Mouse (Mus musculus): ENCODE measurements around the gene Cblc. TPM values are rescaled to one million over a fixed set of nuclear protein-coding genes. Genes with fewer than 3 reads are reported as not detected.

The Cblc gene
- polyA plus RNA-seq, 1 experiment = not detected

DNA sequence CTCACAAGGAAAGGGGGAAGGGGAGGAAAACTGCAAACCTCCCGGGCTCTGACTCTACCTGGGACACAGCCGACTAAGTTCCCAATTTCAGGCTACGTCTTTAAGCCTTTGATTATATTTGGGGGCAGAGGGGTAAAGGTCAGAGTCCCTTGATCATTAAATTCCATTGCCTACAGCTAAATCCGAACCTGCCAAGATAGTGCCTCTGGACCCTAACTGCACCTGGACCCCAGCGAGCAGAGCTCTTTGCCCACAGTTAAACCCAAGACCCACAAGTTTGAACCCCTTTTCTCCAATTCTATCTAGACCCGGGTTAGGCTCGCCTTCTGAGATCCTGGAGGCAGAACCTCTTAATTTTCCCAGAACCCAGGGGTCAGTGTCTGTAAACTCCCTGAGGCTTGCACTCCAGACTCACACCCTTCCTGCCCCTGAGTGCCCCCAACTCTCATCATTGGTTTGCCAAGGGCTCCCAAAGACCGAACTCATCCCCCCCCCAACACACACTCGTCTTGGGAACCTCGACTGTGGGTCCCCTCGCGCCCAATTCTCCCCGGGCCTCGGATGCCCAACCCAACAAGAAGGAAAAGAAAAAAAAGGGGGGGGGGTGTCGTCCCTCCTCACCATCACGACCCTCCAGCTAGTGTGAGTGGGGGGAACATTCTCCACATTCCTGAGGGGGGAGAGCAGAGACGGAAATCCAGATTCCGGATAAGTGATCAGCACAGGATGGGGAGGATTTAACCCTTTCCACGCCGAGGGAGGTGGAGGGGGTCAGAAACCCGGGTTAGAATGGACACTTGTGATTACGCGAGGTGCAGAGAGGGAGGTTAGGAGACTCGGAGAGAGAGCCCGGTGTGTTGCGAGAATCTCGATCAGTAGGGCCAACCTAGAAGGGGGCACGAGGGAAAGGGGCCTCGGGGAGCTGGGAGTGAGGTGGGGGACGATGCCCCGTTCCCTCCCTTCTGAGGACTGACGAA lies 48.1 kb downstream of the Cblc start:
- Histone ChIP-seq H3K4me3 (ENCODE audit: insufficient read depth, low read length) (peak overlapping the region; percentile 87), H3K27ac (ENCODE audit: insufficient read depth, low read length) (peak overlapping the region; percentile 68), H3K4me1 (ENCODE audit: control insufficient read depth, insufficient read depth, low read length) (no peaks in the 10 kb centered on the region; the same call in 1 of the 2 replicates)
- TF ChIP-seq CTCF (IDR thresholded peaks at IDR 0.05; ENCODE audit: borderline replicate concordance, insufficient read depth, low read length) = no peak

DNA sequence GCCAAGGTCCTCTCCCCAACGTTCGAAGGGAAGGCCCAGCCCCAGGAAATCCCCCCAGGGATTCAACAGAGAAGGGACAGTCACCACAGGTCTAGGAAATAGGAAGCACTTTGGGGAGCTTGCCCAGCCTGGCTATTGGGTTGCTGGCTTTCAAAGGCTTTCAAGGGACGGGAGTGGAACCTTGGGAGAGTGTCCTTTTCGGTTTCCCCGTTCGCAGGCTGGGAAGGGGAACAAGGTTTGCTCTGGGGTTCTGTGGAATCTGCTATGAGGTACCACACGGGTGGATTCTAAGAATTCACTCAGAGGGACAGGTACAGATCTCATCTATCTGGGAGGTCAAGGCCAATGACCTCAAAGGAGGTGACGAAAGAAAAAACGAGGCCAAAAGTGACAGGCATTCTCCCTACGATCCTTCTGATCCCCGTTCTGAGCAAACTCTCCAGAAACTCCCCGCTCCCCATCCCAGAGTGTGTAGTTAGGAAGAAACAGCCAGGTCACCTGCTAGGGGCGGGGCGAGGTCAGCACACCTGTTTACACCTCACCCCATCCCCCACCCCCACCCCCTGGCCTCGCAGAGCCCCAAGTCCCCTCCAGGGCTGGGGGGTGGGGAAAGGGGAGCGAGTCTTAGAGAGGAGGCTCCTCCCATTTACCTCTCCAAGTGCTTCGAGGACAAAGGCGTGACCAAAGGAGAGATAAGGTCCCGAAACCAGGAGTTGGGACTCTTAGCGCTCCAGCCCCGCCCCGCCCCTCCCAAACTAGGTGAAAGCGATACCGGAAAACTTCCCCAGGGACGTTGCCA lies 49.0 kb downstream of the Cblc start:
- peak overlapping the region; percentile 86 for H3K27ac ChIP-seq (ENCODE audit: insufficient read depth, low read length)
- H3K4me1 ChIP-seq (ENCODE audit: control insufficient read depth, insufficient read depth, low read length) = no peaks in the 10 kb centered on the region; the same call in 1 of the 2 replicates
- H3K4me3 ChIP-seq (ENCODE audit: insufficient read depth, low read length) = peak overlapping the region; percentile 87
- no peak for TF ChIP-seq CTCF (IDR thresholded peaks at IDR 0.05; ENCODE audit: borderline replicate concordance, insufficient read depth, low read length)
- TF ChIP-seq POLR2A (IDR thresholded peaks at IDR 0.05; ENCODE audit: low read depth, low read length) = no peak

DNA sequence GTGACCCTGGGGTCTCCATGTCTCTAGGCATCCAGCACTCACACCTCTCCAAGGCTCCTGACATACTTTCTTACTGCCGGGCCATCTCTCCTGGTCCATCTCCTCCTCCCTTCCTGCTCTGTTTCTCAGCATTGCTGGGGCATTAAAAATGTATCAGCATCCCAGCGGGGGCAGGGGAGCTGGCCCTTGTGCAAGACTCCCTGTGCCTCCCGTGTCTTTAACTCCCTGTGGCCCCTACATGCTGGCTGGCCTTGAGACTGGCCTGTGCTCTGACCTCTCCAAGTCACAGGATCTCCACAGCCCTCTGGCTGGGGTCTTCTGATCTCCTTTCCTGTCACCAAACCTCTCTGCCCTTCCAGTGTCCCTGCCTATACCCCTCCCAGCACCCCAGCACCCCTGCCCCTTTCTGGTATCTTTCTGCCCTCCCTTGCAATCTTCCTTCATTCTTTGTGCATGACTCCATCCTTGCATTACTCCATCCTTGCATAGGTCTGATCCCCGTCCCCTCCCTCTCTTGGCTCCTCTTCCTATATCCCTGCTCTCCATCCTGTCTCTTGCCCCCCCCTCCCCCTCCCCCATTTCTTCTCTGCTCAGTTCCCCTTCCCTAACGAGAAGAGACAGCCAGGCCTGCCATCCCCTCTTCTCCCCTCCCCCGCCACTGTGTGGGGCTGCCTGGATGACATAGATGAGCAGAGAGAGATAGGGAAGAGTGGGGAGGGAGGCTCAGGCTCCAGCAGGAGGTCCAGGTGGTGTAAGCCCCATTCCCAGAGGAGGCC lies 50.0 kb downstream of the Cblc start:
- TF ChIP-seq POLR2A (IDR thresholded peaks at IDR 0.05; ENCODE audit: low read depth, low read length) (peak; percentile 30; the same call in 1 of the 2 replicates), CTCF (IDR thresholded peaks at IDR 0.05; ENCODE audit: borderline replicate concordance, insufficient read depth, low read length) (no peak)
- Histone ChIP-seq H3K27ac (ENCODE audit: insufficient read depth, low read length) (peak overlapping the region; percentile 86), H3K4me1 (ENCODE audit: control insufficient read depth, insufficient read depth, low read length) (no peaks in the 10 kb centered on the region; the same call in 1 of the 2 replicates), H3K4me3 (ENCODE audit: insufficient read depth, low read length) (peak overlapping the region; percentile 87)

DNA sequence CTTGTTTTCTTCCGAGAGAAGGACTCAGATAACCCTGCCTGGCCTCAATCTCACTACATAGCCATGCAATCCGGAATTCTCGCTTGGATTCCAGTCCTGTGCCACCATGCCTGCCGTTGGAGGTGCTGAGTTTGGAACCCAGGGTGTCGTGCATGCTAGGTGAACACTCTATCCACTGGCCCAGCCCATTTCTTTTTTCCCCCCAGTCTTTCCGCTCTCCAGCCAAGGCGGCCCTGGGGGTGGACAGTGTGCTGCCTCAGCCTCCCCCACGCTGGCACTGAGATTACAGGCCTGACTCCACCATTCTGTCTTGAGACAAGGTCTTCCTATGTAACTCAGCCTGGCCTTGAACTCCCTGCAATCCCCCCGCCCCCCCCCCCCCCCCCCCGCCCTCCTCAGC lies 50.6 kb downstream of the Cblc start:
- no peak for TF ChIP-seq POLR2A (IDR thresholded peaks at IDR 0.05; ENCODE audit: low read depth, low read length)
- no peaks in the 10 kb centered on the region; the same call in 1 of the 2 replicates for H3K4me1 ChIP-seq (ENCODE audit: control insufficient read depth, insufficient read depth, low read length)
- H3K4me3 ChIP-seq (ENCODE audit: insufficient read depth, low read length) = no peak overlapping the region
- no peak overlapping the region for H3K27ac ChIP-seq (ENCODE audit: insufficient read depth, low read length)

DNA sequence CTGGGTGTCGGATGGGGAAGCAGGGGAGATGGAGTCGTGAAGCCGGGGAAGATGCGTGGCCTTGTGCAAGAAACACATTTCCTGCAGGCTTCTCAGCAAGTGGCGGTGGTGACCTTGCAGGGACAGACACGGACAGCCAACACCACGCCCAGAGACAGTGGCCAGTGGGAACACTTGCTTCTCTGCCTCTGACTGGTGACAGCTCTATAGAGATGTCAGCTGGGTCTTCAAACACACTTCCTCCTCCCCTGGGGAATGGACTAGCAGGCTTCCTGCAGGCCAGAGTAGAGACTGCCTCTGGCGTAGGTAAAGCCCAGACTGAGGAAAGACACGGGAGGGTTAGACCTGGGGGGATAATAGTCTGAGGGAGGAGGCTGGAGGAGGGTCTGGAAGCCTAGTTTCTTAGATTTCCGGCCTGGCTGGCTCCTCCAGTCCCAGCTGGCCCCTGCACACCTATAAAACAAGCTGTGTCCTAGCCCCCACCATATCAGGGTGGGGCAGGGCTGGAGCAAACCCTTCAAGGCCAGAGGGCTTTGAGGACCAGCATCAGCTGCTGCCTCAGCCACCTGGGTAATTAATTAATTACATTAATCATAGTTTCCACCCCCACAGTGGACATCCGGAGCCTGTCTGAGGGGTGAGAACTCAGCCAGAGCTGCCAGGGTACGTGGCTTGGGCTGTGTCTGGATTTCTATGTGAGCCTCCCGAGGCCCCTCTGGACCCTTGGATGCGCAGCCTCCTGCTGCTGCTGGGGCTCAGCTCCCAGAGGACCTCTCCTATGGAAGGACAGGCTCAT lies 51.8 kb downstream of the Cblc start:
- Histone ChIP-seq H3K4me3 (ENCODE audit: insufficient read depth, low read length) (no peak overlapping the region), H3K27ac (ENCODE audit: insufficient read depth, low read length) (no peak overlapping the region), H3K4me1 (ENCODE audit: control insufficient read depth, insufficient read depth, low read length) (no peaks in the 10 kb centered on the region)
- TF ChIP-seq POLR2A (IDR thresholded peaks at IDR 0.05; ENCODE audit: low read depth, low read length) = no peak
- TF ChIP-seq CTCF (IDR thresholded peaks at IDR 0.05; ENCODE audit: borderline replicate concordance, insufficient read depth, low read length) = no peak

DNA sequence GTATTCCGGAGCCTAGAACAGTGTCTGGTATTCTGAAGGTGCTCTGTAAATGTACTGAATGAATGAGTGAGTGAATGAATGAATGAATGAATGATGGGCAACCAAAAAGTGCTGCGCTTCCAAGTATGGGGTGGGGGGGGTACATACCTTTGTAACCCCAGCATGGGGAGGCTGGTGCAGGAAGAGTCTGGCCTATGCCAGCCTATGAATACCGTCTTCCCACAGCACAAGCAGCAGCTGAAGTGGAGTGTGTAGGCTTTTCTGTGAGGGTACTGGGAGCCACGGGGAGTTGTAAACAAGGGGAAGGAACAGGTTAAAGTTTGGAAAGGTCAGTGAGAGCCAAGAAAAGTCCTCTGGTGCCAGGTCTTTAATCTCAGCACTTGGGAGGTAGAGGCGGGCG lies 52.8 kb downstream of the Cblc start:
- TF ChIP-seq POLR2A (IDR thresholded peaks at IDR 0.05; ENCODE audit: low read depth, low read length) = no peak
- no peak for TF ChIP-seq CTCF (IDR thresholded peaks at IDR 0.05; ENCODE audit: borderline replicate concordance, insufficient read depth, low read length)
- Histone ChIP-seq H3K4me3 (ENCODE audit: insufficient read depth, low read length) (no peak overlapping the region), H3K27ac (ENCODE audit: insufficient read depth, low read length) (no peak overlapping the region), H3K4me1 (ENCODE audit: control insufficient read depth, insufficient read depth, low read length) (no peaks in the 10 kb centered on the region)

DNA sequence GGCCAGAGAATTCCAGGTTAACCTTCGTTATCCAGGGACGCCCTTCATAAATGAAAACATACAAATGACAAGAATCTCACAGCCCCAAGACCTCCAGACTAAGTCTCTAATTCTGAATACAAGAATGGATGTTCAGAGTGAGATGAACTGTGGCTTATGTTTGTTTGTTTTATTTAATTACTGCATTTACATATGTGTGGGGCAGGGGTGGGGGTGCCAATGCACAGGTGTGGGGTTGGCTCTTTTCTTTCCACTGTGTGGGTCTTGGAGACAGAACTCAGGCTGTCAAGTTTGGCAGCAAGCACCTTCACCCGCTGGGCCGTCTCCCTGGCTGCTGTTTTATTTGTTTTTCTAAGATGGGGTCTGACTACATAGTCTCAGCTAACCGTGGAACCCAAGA lies 54.1 kb downstream of the Cblc start:
- H3K27ac ChIP-seq (ENCODE audit: insufficient read depth, low read length) = no peak overlapping the region
- no peak overlapping the region for H3K4me3 ChIP-seq (ENCODE audit: insufficient read depth, low read length)
- H3K4me1 ChIP-seq (ENCODE audit: control insufficient read depth, insufficient read depth, low read length) = no peaks in the 10 kb centered on the region
- TF ChIP-seq POLR2A (IDR thresholded peaks at IDR 0.05; ENCODE audit: low read depth, low read length) = no peak
- no peak for TF ChIP-seq CTCF (IDR thresholded peaks at IDR 0.05; ENCODE audit: borderline replicate concordance, insufficient read depth, low read length)

DNA sequence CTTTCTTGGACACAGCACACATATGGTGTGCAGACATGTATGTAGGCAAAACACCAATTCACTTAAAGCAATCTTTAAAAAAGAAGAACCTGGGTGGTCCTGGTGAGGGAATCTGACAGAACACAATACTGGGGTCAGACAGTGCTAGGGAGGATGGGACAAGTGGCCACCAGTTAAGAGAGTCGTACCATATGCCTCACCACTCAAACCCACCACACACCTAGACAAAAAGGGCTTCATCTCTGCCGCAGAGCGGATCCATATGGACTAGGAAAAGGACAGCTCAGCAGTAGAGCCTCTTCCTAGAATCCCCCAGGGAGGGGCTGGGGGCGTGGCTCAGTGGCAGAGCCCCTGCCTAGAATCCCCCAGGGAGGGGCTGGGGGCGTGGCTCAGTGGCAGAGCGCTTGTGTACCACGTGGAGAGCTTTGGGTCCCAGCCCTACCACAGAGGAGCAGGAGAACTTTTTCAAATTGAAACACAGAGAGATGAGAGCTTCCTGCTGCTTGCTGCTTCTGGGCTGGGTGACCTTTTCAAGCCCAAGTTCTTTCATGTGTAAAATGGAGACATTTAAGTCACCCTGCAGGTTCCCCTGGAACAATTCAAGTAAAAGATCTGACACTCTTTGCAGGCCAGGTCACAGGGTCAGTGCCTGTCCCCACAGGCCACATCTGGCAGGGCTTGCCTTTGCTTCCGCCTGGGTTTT lies 55.1 kb downstream of the Cblc start:
- Histone ChIP-seq H3K4me1 (ENCODE audit: control insufficient read depth, insufficient read depth, low read length) (no peaks in the 10 kb centered on the region), H3K4me3 (ENCODE audit: insufficient read depth, low read length) (no peak overlapping the region), H3K27ac (ENCODE audit: insufficient read depth, low read length) (no peak overlapping the region)
- TF ChIP-seq CTCF (IDR thresholded peaks at IDR 0.05; ENCODE audit: borderline replicate concordance, insufficient read depth, low read length) = no peak
- no peak for TF ChIP-seq POLR2A (IDR thresholded peaks at IDR 0.05; ENCODE audit: low read depth, low read length)

All from embryonic fibroblast, embryonic 13.5 days (primary cell).